Mouse (Mus musculus): Measurements from ENCODE around the gene Glrx. TPM values are rescaled to one million over a fixed set of nuclear protein-coding genes. Genes with fewer than 3 reads are reported as not detected.
"Not testable (repeated sequence)": the region's sequence is repeated elsewhere in the genome, so short reads cannot be mapped to it uniquely, and the experiment has no call there.

Gene Glrx
- total and polyA plus RNA-seq, 2 experiments from 2014 or later: 66.3 to 69.3 TPM

GRCm38 (mm10) chr13:75819898-75820297 is 19.8 kb upstream of the Glrx start:
- Histone ChIP-seq H3K36me3 (ENCODE audit: insufficient read depth, low read length) (no peaks in the 10 kb centered on the region), H3K9ac (replicated peaks; ENCODE audit: low read length, poor library complexity, severe bottlenecking) (no peak overlapping the region), H3K9me3 (ENCODE audit: low read length) (no peaks in the 10 kb centered on the region), H3K4me2 (ENCODE audit: low read depth, low read length, poor library complexity, severe bottlenecking) (no peak overlapping the region), H3K27ac (ENCODE audit: low read depth, low read length) (no peak overlapping the region), H3K27me3 (ENCODE audit: insufficient read depth, low read length) (no peaks in the 10 kb centered on the region), H3K4me3 (ENCODE audit: low read depth, low read length) (no peak overlapping the region), H3K4me1 (ENCODE audit: insufficient read depth, low read length) (no peaks in the 10 kb centered on the region)
- no peak for TF ChIP-seq CTCF (IDR thresholded peaks at IDR 0.05)
- ATAC-seq (ENCODE audit: low FRiP score) (no peak), DNase-seq (ENCODE audit: low spot score) (no peak)

- not testable (repeated sequence) for DNase-seq (ENCODE audit: low spot score); H3K4me3 ChIP-seq (ENCODE audit: low read depth, low read length); H3K36me3 ChIP-seq (ENCODE audit: insufficient read depth, low read length); H3K9me3 ChIP-seq (ENCODE audit: low read length); H3K27me3 ChIP-seq (ENCODE audit: insufficient read depth, low read length); H3K4me1 ChIP-seq (ENCODE audit: insufficient read depth, low read length); H3K9ac ChIP-seq (replicated peaks; ENCODE audit: low read length, poor library complexity, severe bottlenecking); H3K27ac ChIP-seq (ENCODE audit: low read depth, low read length); ATAC-seq (ENCODE audit: low FRiP score); H3K4me2 ChIP-seq (ENCODE audit: low read depth, low read length, poor library complexity, severe bottlenecking)
- 91% methylated on average over 4 of the region's 4 CpGs for WGBS
These were observed 17.3 kb upstream of the Glrx start for GRCm38 (mm10) chr13:75822366-75822765.

- H3K36me3 ChIP-seq (ENCODE audit: insufficient read depth, low read length): no peaks in the 10 kb centered on the region
- DNase-seq (ENCODE audit: low spot score): no peak
- no peak for ATAC-seq (ENCODE audit: low FRiP score)
- TF ChIP-seq CTCF (IDR thresholded peaks at IDR 0.05): no peak
- no peaks in the 10 kb centered on the region for H3K9me3 ChIP-seq (ENCODE audit: low read length)
- no peaks in the 10 kb centered on the region for H3K4me1 ChIP-seq (ENCODE audit: insufficient read depth, low read length)
- no peak overlapping the region for H3K4me3 ChIP-seq (ENCODE audit: low read depth, low read length)
- 92% methylated on average over 7 of the region's 9 CpGs for WGBS
- H3K4me2 ChIP-seq (ENCODE audit: low read depth, low read length, poor library complexity, severe bottlenecking): no peak overlapping the region
- no peak overlapping the region for H3K9ac ChIP-seq (replicated peaks; ENCODE audit: low read length, poor library complexity, severe bottlenecking)
- H3K27me3 ChIP-seq (ENCODE audit: insufficient read depth, low read length): no peaks in the 10 kb centered on the region
- no peak overlapping the region for H3K27ac ChIP-seq (ENCODE audit: low read depth, low read length)
These were observed 16.5 kb upstream of the Glrx start for GRCm38 (mm10) chr13:75823201-75823600.

GRCm38 (mm10) chr13:75824611-75825319 is 14.9 kb upstream of the Glrx start:
- DNase-seq (ENCODE audit: low spot score) (no peak), ATAC-seq (ENCODE audit: low FRiP score) (no peak)
- Histone ChIP-seq H3K4me3 (ENCODE audit: low read depth, low read length) (no peak overlapping the region), H3K9me3 (ENCODE audit: low read length) (no peaks in the 10 kb centered on the region), H3K4me1 (ENCODE audit: insufficient read depth, low read length) (no peaks in the 10 kb centered on the region), H3K27me3 (ENCODE audit: insufficient read depth, low read length) (no peaks in the 10 kb centered on the region), H3K27ac (ENCODE audit: low read depth, low read length) (no peak overlapping the region), H3K4me2 (ENCODE audit: low read depth, low read length, poor library complexity, severe bottlenecking) (no peak overlapping the region), H3K9ac (replicated peaks; ENCODE audit: low read length, poor library complexity, severe bottlenecking) (no peak overlapping the region), H3K36me3 (ENCODE audit: insufficient read depth, low read length) (no peaks in the 10 kb centered on the region)
- TF ChIP-seq CTCF (IDR thresholded peaks at IDR 0.05): no peak
- 80% methylated on average over 5 of the region's 5 CpGs for WGBS

GRCm38 (mm10) chr13:75825388-75825787 is 14.3 kb upstream of the Glrx start:
- H3K36me3 ChIP-seq (ENCODE audit: insufficient read depth, low read length): no peaks in the 10 kb centered on the region
- H3K9ac ChIP-seq (replicated peaks; ENCODE audit: low read length, poor library complexity, severe bottlenecking): no peak overlapping the region
- H3K4me3 ChIP-seq (ENCODE audit: low read depth, low read length): no peak overlapping the region
- no peaks in the 10 kb centered on the region for H3K27me3 ChIP-seq (ENCODE audit: insufficient read depth, low read length)
- ATAC-seq (ENCODE audit: low FRiP score) (no peak), DNase-seq (ENCODE audit: low spot score) (no peak)
- no peaks in the 10 kb centered on the region for H3K9me3 ChIP-seq (ENCODE audit: low read length)
- no peak overlapping the region for H3K27ac ChIP-seq (ENCODE audit: low read depth, low read length)
- H3K4me1 ChIP-seq (ENCODE audit: insufficient read depth, low read length): no peaks in the 10 kb centered on the region
- H3K4me2 ChIP-seq (ENCODE audit: low read depth, low read length, poor library complexity, severe bottlenecking): no peak overlapping the region
- no peak for TF ChIP-seq CTCF (IDR thresholded peaks at IDR 0.05)
- 100% methylated on average over 1 of the region's 1 CpGs for WGBS

GRCm38 (mm10) chr13:75830708-75831107 is 9.0 kb upstream of the Glrx start:
- no peak for DNase-seq (ENCODE audit: low spot score)
- H3K4me1 ChIP-seq (ENCODE audit: insufficient read depth, low read length): no peaks in the 10 kb centered on the region
- no peaks in the 10 kb centered on the region for H3K9me3 ChIP-seq (ENCODE audit: low read length)
- WGBS: 88% methylated on average over 1 of the region's 1 CpGs
- H3K27ac ChIP-seq (ENCODE audit: low read depth, low read length): no peak overlapping the region
- H3K4me2 ChIP-seq (ENCODE audit: low read depth, low read length, poor library complexity, severe bottlenecking): no peak overlapping the region
- no peaks in the 10 kb centered on the region for H3K27me3 ChIP-seq (ENCODE audit: insufficient read depth, low read length)
- no peak for ATAC-seq (ENCODE audit: low FRiP score)
- no peak for TF ChIP-seq CTCF (IDR thresholded peaks at IDR 0.05)
- H3K9ac ChIP-seq (replicated peaks; ENCODE audit: low read length, poor library complexity, severe bottlenecking): no peak overlapping the region
- no peaks in the 10 kb centered on the region for H3K36me3 ChIP-seq (ENCODE audit: insufficient read depth, low read length)
- H3K4me3 ChIP-seq (ENCODE audit: low read depth, low read length): no peak overlapping the region

Measured in midbrain, postnatal 0 days (tissue).